Mouse (Mus musculus) spleen, adult 10 weeks (tissue): Measurements from ENCODE around the gene Fcho2. TPM values are rescaled to one million over a fixed set of nuclear protein-coding genes. Genes with fewer than 3 reads are reported as not detected.

Experiments used
- polyA plus RNA-seq: library from polyadenylated mRNA; stranded (reverse); fragments of 350-450 nt; fragmentation: Illumina TruSeq; extraction: RNeasy Lipid Tissue Mini Kit (QIAGEN cat#74804); gene quantifications from one replicate; pipeline ENCODE4 v1.2.3, GENCODE M21; 2015; ENCODE audit warnings: low replicate concordance; ENCODE audit not compliant: insufficient read depth

Fcho2 gene
- polyA plus RNA-seq, result 89.4 TPM

GRCm38 (mm10) chr13:98815147-98815785 lies at the start of gene Fcho2:
Gene Fcho2, minus strand, starts transcription at chr13:98815449.

GRCm38 (mm10) chr13:98694773-98695314 lies 120.4 kb downstream of the Fcho2 start, which contains the start of gene Tmem171:
Gene Tmem171, minus strand, starts transcription at chr13:98694834.

Other genes with a start within 250 kb of the Fcho2 start
- not detected for gene Tmem174, start 178.0 kb downstream of the Fcho2 start, polyA plus RNA-seq
- not detected for gene Tmem171, start 120.6 kb downstream of the Fcho2 start, polyA plus RNA-seq
- 78.0 TPM for gene Tnpo1, start 110.9 kb upstream of the Fcho2 start, polyA plus RNA-seq
- not detected for gene 1700024P04Rik, start 169.1 kb upstream of the Fcho2 start, polyA plus RNA-seq